Mouse (Mus musculus): ENCODE data around the gene Tm4sf19.

GRCm38 (mm10) chr16:32450133-32450532 is 49.8 kb downstream of the Tm4sf19 start:
- TF ChIP-seq EP300 (IDR thresholded peaks at IDR 0.05; ENCODE audit: low read depth) (no peak), CTCF (IDR thresholded peaks at IDR 0.05; ENCODE audit: low read depth) (no peak)
